Mouse (Mus musculus): Measurements from ENCODE around the gene Wap.
"Not testable (repeated sequence)": the region's sequence is repeated elsewhere in the genome, so short reads cannot be mapped to it uniquely, and the experiment has no call there.

Gene Wap

GRCm38 (mm10) chr11:6638537-6638936, at the start of gene Wap:
Gene Wap (minus strand): TSS chr11:6638637.
- DNase-seq = no peak

DNA sequence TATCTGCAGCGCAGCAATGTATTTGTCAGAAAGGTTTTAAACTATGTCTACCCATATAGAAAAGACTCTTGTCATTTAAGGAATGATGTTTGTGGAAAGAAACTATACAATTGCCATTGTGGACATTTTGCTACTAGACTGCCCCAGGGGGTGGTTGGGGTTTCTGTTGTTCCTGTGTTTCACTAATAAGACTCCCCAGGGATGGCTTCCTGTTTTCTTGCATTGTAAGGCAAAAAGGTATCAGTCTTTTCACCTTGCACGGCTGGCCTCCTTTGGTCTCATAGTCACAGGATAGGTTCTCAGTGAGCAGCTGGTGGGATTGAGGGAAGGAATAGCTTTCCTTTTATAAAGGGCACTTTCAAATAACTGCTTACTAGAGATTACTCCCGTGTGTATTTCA, 46.3 kb upstream of the Wap start:
- no peak for DNase-seq

DNA sequence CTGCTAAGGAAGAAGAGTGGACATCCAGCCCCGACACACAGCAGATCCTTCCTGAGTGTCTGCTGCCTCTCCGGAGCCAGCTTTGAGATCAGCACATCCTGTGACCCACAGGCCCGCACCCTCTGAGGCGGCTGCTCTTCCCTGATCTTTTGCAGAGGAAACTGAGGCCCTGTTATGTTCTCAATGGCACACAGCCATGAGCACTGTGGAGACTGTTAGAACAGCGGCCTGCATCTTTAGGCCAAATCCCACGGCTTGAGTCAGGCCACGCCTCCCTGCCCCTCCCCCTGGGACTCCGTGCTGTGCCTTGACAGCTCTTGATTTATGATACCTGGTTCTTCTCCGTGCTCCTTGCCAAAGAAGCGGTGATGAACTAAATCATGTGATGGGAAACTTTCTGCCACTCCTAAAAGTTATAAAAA, 42.0 kb upstream of the Wap start:
- DNase-seq = peak; percentile 82

DNA sequence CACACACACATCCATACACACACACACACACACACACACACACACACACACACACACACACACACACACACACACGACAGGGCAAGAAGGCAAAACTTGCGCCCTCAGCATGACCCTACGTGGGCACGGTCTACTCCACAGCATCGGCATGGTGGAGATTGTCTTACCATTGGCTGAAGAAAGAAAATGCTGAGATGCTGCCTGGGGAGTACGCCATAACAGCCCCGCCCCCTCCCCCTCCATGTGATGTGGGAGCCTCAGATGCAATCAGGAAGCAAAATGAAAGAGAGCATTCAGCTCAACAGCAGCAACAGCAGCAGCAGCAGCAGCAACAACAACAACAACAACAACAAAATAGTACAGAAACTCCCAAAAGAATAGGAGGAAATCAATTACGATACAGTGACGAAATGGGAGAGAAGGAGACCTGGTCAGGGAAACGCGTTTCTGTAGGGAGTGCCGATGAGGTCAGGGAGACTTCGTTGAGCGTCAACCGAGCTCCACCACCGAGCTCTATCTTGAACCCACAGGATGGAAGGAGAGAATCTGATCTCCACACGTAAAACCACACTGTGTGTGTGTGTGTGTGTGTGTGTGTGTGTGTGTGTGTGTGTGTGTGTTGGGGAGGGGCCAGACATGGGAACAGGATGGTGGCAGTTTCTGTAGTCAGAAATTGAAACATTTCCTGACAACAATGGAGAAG, 41.4 kb upstream of the Wap start:
- DNase-seq = peak; percentile 38

DNA sequence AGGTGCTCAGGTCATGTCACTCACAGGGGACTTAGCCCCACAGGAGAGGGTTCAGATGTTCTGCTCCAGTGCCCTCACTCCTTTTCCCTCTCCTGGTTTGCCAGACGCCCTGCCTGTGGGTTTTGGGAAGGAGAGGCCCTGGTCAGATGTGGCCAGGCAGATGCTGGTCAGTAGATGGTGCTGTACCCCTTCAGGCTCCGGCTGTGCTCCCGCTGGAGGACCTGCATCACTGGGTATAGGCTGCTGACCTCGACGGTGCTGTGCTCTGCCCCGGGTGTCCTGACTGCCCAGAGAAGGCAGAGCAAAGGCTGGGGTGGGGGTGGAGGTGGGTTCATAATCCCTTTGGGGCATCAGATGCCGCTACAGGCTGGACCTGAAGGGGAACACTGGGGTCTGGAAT, 39.1 kb upstream of the Wap start:
- peak; percentile 42 for DNase-seq

GRCm38 (mm10) chr11:6676641-6677040, 38.2 kb upstream of the Wap start:
- DNase-seq = peak; percentile 34

DNA sequence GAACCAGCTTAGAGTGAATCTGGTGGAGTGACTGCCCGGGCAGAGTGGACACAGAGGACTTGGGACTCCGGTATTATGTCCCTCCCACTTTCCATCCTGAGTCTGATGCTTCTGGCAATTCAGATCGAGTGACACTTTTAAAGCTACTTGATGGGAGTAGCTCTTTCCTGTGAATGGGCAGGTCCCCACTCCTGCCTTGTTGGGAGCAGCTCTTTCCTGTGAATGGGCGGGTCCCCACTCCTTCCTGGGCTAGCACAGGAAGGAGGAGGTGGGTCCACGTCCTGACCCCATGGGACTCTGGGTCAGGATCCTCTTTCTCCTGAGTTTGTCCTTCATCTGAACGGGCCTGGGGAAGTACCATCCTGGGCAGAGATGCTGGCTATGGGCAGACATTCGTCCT, 37.0 kb upstream of the Wap start:
- DNase-seq = peak; percentile 41

DNA sequence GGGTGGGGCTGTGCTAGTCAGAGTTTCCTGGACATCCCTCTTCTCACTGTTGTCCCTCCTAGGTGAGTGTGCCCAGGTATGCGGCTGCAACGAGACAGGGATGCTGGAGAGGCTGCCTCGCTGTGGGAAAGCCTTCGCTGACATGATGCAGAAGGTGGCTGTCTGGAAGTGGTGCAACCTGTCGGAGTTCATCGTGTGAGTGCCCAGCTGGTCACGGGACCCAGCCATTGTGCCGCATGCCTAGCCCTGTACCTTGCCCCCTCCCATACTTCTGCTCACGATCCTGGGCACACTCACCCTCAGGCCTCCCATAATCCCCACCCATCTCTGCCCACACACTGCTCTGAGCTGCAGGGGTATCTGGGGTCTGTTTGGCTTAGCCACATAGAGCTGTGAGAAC, 36.3 kb upstream of the Wap start:
- DNase-seq = no peak

- peak; percentile 38 for DNase-seq
These were observed 32.4 kb upstream of the Wap start for GRCm38 (mm10) chr11:6670826-6671225.

DNA sequence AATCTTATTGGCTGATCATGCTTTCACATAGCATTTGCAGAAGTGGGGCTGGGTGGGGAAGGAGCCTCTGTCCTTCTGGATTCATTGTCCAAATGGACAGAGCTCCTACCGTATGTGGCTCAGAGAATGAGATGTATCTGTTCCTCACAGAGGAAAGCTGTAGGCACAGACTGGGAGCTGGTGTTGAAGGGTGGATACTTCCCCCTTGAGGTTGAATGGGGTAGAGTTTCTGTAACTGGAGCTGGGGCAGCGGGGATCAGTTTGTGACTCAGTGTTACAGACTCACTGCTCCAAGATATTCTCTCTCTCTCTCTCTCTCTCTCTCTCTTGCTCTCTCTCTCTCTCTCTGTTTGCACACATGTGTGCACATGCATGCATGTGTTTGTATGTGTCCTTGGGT, 31.6 kb upstream of the Wap start:
- DNase-seq = no peak

DNA sequence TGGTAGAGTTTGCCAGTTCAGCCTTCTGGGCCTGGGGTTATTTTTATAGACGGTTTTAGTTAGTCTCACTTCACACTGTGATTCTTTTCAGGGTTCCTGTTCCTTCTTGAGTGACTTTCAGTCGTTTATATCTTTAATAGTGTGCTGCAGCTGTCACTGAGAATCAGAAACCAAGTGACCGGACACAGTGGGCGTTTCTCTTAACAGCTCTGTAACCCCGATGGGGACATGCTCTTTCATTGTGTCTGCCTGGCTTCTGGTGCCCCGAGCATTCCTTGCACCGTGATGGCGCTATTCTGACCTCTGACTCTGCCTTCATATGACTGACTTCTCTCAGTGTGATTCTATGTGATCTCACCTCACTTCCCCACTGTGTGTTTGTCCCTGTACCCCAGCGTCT, 30.6 kb upstream of the Wap start:
- no peak for DNase-seq

- DNase-seq = no peak
These were observed 28.2 kb upstream of the Wap start for GRCm38 (mm10) chr11:6666634-6667033.

- DNase-seq = no peak
These were observed 22.8 kb upstream of the Wap start for GRCm38 (mm10) chr11:6661206-6661605.

DNA sequence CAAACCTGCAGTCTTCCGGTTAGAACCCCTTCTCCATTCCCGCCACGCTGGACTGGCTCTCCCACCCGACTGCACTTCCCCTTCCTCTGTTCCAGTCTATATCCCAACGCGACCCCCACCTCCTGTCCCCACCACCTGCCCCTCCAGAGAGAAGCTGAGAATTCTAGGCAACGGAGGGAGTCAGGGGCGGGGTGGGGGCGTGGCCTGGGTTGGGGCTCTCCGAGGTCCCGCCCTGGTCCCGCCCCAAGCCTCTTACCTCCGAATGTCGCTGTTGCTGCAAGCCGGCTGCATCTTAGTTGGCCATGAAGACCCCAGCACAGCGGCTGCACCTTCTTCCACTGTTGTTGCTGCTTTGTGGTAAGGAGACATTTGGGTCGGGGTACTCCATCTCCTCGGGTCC, 19.8 kb upstream of the Wap start, which contains the start of gene Ramp3:
Ramp3 (plus strand) TSS at position 251 of the 400 bp plus-strand sequence.
- peak; percentile 56 for DNase-seq

- DNase-seq = peak; percentile 78
These were observed 16.5 kb upstream of the Wap start for GRCm38 (mm10) chr11:6654903-6655302.

GRCm38 (mm10) chr11:6652978-6653377, 14.5 kb upstream of the Wap start:
- DNase-seq = not testable (repeated sequence)

GRCm38 (mm10) chr11:6650519-6650918, 12.1 kb upstream of the Wap start:
- no peak for DNase-seq

- DNase-seq = no peak
These were observed 9.6 kb upstream of the Wap start for GRCm38 (mm10) chr11:6647831-6648724.

GRCm38 (mm10) chr11:6644566-6644965, 6.1 kb upstream of the Wap start:
- no peak for DNase-seq

- no peak for DNase-seq
These were observed 635 bp upstream of the Wap start for GRCm38 (mm10) chr11:6639072-6639471.

- DNase-seq = no peak
These were observed 2.3 kb downstream of the Wap start for GRCm38 (mm10) chr11:6636150-6636549.

DNA sequence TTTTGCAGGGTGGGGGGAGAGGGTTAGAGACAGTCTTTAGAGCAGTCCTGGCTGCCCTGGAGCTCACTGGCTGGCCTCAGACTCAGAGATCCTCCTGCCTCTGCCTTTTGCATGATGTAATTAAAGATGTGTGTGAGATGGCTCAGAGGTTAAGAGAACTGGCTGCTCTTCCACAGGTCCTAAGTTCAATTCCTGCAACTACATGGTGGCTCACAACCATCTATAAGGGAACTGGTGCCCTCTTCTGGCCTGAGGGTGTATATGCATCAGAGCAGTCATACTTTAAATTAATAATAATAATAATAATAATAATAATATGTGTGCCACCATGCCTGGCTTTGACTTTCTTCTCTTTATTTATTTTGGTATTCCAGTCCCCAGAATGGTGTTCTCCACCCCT, 8.8 kb downstream of the Wap start:
- DNase-seq = no peak

GRCm38 (mm10) chr11:6628568-6628967, 9.9 kb downstream of the Wap start:
- DNase-seq = peak; percentile 53

- DNase-seq = no peak
These were observed 10.7 kb downstream of the Wap start for GRCm38 (mm10) chr11:6627731-6628130.

Measured in kidney, adult 18-20 months (tissue).